Mouse (Mus musculus) small intestine, adult 2 months (tissue): ENCODE results near the gene Gm21028.
"Not testable (repeated sequence)": the region's sequence is repeated elsewhere in the genome, so short reads cannot be mapped to it uniquely, and the experiment has no call there.

Source experiments
- CTCF ChIP-seq: fragments of 200-500 bp; IDR thresholded peaks from 2 replicates; pipeline ENCODE4 v1.5.1; 2012; ENCODE audit warnings: low read depth, mild to moderate bottlenecking, control low read depth, inconsistent platforms, low read length, moderate library complexity, mixed read lengths; ENCODE audit not compliant: insufficient replicate concordance, insufficient read length; ENCODE audit errors: extremely low read depth
- POLR2A ChIP-seq: fragments of 200-500 bp; IDR thresholded peaks from 2 replicates; pipeline ENCODE4 v1.6.1; 2012; ENCODE audit warnings: low read depth, mild to moderate bottlenecking, control low read depth, inconsistent platforms, low read length, moderate library complexity

- not testable (repeated sequence) for TF ChIP-seq CTCF, POLR2A
Observed at GRCm38 (mm10) chr7:42591311-42591710, 12.9 kb upstream of the Gm21028 start.
